Mouse (Mus musculus) G1E (cell line): Measurements from ENCODE around the gene Olfr1502.

Experiments
- CTCF ChIP-seq: IDR thresholded peaks from 2 replicates; pipeline ENCODE4 v1.5.1; 2012; ENCODE audit warnings: low read depth, low read length, inconsistent platforms, mixed read lengths
- GATA1 ChIP-seq: IDR thresholded peaks from 2 replicates; pipeline ENCODE4 v1.6.1; 2012; ENCODE audit warnings: borderline replicate concordance, low read length, inconsistent platforms, mixed read lengths
- GATA2 ChIP-seq: IDR thresholded peaks from 2 replicates; pipeline ENCODE4 v1.6.1; 2012; ENCODE audit warnings: low read depth, low read length, inconsistent platforms, borderline replicate concordance
- POLR2AphosphoS5 ChIP-seq: IDR thresholded peaks from 2 replicates; pipeline ENCODE4 v1.6.1; 2012; ENCODE audit warnings: low read depth, low read length, inconsistent platforms; ENCODE audit not compliant: insufficient replicate concordance
- TAL1 ChIP-seq: conservative IDR thresholded peaks from 2 replicates; pipeline ENCODE4 v1.6.1; 2012; ENCODE audit warnings: low read depth, low read length, inconsistent platforms, mixed read lengths

- TF ChIP-seq CTCF (no peak), TAL1 (no peak), GATA2 (no peak), POLR2AphosphoS5 (no peak), GATA1 (no peak)
These were observed 42.8 kb upstream of the Olfr1502 start for GRCm38 (mm10) chr19:13818827-13819226.
